Mouse (Mus musculus) stomach, embryonic 16.5 days (tissue): ENCODE results near the gene 1700009N14Rik. TPM values are rescaled to one million over a fixed set of nuclear protein-coding genes. Genes with fewer than 3 reads are reported as not detected.

Experiments
- ATAC-seq: fragments of 200-750 bp; cut with Nextera tagmentation; 2 replicates; pipeline ENCODE4 v1.8.0; 2017; ENCODE audit warnings: moderate number of reproducible peaks, moderate TSS enrichment; ENCODE audit not compliant: insufficient read depth, low FRiP score
- H3K27ac ChIP-seq: fragments of 300-500 bp; sonication (generic); 2 replicates; pipeline ENCODE4 v1.5.1; 2014; ENCODE audit warnings: low read length
- H3K27me3 ChIP-seq: fragments of 300-500 bp; sonication (generic); 2 replicates; pipeline ENCODE4 v1.6.1; 2014; ENCODE audit warnings: low read length, control low read depth, mixed read lengths; ENCODE audit not compliant: control insufficient read depth, insufficient read depth
- H3K36me3 ChIP-seq: fragments of 300-500 bp; sonication (generic); 2 replicates; pipeline ENCODE4 v1.6.1; 2014; ENCODE audit warnings: low read length; ENCODE audit not compliant: control insufficient read depth, insufficient read depth
- H3K4me1 ChIP-seq: fragments of 300-500 bp; sonication (generic); 2 replicates; pipeline ENCODE4 v1.6.1; 2014; ENCODE audit warnings: low read length, control low read depth, mixed read lengths; ENCODE audit not compliant: control insufficient read depth, insufficient read depth
- H3K4me2 ChIP-seq: fragments of 300-500 bp; sonication (generic); 2 replicates; pipeline ENCODE4 v1.6.1; 2014; ENCODE audit warnings: low read depth, low read length, mixed read lengths
- H3K4me3 ChIP-seq: fragments of 300-500 bp; sonication (generic); replicated peaks from 2 replicates; pipeline ENCODE4 v1.5.1; 2014; ENCODE audit warnings: mild to moderate bottlenecking, low read length
- H3K9ac ChIP-seq: fragments of 300-500 bp; sonication (generic); 2 replicates; pipeline ENCODE4 v1.6.1; 2014; ENCODE audit warnings: low read length
- H3K9me3 ChIP-seq: fragments of 300-500 bp; sonication (generic); replicated peaks from 2 replicates; pipeline ENCODE4 v1.6.1; 2016; ENCODE audit warnings: low read length, control low read depth; ENCODE audit not compliant: control insufficient read depth
- WGBS: fragments of 180-500 bp; shearing (Covaris S2); extraction: QIAGEN DNeasy Blood & Tissue Kit; methylation state at CpG from one replicate; pipeline ENCODE4 v1.1.7; 2014; 5-methylcytosine and 5-hydroxymethylcytosine counted together
- polyA plus RNA-seq: library from polyadenylated mRNA; unstranded; fragments of >200 nt; fragmentation: Nextera tagmentation; extraction: Ambion mirVana; gene quantifications from 2 replicates; pipeline ENCODE4 v1.2.1, GENCODE M21; 2015

The 1700009N14Rik gene
- 0.17 TPM in 1 of 2 replicates, not detected in the other for polyA plus RNA-seq

DNA sequence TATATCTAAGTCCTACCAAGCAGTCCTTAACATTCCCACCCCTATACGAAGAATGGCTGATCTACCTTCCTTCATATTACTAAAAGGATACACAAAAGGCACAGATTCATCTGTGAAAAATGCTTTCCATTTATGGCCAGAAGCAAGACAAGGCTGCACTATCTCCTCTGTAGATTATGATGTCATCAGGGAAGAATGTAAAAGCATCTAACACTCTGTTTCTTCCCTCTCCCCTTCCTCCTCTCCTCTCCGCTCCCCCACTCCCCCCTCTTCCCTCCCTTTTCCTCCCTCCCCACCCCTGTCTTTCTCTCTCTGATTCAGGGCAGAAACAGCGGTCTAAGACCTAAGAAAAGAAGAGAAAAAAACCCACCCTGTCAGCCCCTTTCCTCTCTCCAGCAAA lies at the start of gene 1700009N14Rik:
Gene 1700009N14Rik, plus strand, starts transcription at position 227 of the 400 bp plus-strand sequence.
- Histone ChIP-seq H3K4me3 (no peak within 1 kb of the TSS), H3K36me3 (no peaks in the 10 kb centered on the region), H3K9me3 (no peaks in the 10 kb centered on the region), H3K4me1 (no peaks in the 10 kb centered on the region), H3K9ac (no peak within 1 kb of the TSS), H3K4me2 (no peak within 1 kb of the TSS), H3K27ac (no peak within 1 kb of the TSS), H3K27me3 (no peaks in the 10 kb centered on the region)
- WGBS, result 50% methylated on average over 3 of the region's 3 CpGs
- ATAC-seq, result no peak

- no peak overlapping the region for H3K9ac ChIP-seq
- H3K27ac ChIP-seq, result no peak overlapping the region
- H3K4me1 ChIP-seq, result no peaks in the 10 kb centered on the region
- no peak overlapping the region for H3K4me2 ChIP-seq
- no peak overlapping the region for H3K4me3 ChIP-seq
- ATAC-seq, result no peak
- H3K36me3 ChIP-seq, result no peaks in the 10 kb centered on the region
- H3K27me3 ChIP-seq, result no peaks in the 10 kb centered on the region
- WGBS, result 63% methylated on average over 2 of the region's 2 CpGs
- no peaks in the 10 kb centered on the region for H3K9me3 ChIP-seq
Observed at GRCm38 (mm10) chr4:39437870-39438367, 12.2 kb upstream of the 1700009N14Rik start.

DNA sequence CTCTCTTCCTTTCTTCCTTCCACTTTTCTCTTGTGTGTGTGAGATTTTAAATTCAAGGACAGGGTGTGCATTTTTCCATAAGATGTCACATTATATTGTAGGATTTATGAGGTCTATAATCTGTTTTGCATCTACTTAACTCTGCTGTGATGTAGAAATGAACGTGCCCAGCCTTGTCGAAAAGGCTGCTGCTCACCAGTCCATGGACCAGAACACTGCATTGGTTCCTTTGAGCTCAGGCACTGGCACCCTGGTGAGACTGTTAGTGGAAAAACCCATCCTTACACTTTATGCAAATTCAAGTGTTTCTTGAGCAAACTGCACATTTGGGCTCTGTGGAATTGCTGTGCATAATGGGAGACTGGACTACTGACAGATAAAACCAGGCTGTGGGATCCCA lies 24.2 kb downstream of the 1700009N14Rik start:
- no peak overlapping the region for H3K4me2 ChIP-seq
- no peaks in the 10 kb centered on the region for H3K36me3 ChIP-seq
- no peak overlapping the region for H3K9ac ChIP-seq
- ATAC-seq, result no peak
- no peaks in the 10 kb centered on the region for H3K9me3 ChIP-seq
- H3K4me1 ChIP-seq, result no peaks in the 10 kb centered on the region
- H3K27ac ChIP-seq, result no peak overlapping the region
- no peak overlapping the region for H3K4me3 ChIP-seq
- 88% methylated on average over 2 of the region's 2 CpGs for WGBS
- H3K27me3 ChIP-seq, result no peaks in the 10 kb centered on the region

GRCm38 (mm10) chr4:39486393-39486792 lies 36.3 kb downstream of the 1700009N14Rik start:
- Histone ChIP-seq H3K4me1 (no peaks in the 10 kb centered on the region), H3K4me2 (no peak overlapping the region), H3K27ac (no peak overlapping the region), H3K4me3 (no peak overlapping the region), H3K9me3 (no peaks in the 10 kb centered on the region), H3K36me3 (no peaks in the 10 kb centered on the region), H3K27me3 (no peaks in the 10 kb centered on the region), H3K9ac (no peak overlapping the region)
- WGBS, result 56% methylated on average over 8 of the region's 8 CpGs
- no peak for ATAC-seq

DNA sequence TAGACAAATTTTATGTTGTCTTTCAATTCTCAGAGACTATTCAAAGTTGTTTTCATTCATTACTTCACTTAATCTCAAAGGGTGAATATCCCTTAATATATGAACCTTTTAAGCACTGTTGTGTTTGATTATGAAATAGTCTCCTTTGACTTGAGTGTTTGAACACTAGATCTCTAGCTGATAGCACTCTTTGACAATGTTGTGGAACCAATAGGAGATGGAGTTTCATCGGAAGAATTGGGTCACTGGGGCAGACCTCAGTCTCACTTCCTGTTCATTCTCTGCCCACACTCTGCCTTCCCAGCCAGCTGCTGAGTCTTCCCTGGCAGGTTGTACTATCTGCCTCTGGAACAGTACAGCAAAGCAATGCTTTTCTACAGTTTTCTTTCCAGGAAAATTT lies 43.5 kb downstream of the 1700009N14Rik start:
- no peaks in the 10 kb centered on the region for H3K4me1 ChIP-seq
- no peak overlapping the region for H3K9ac ChIP-seq
- no peak overlapping the region for H3K4me2 ChIP-seq
- H3K4me3 ChIP-seq, result no peak overlapping the region
- ATAC-seq, result no peak
- H3K36me3 ChIP-seq, result no peaks in the 10 kb centered on the region
- no peaks in the 10 kb centered on the region for H3K9me3 ChIP-seq
- H3K27me3 ChIP-seq, result no peaks in the 10 kb centered on the region
- H3K27ac ChIP-seq, result no peak overlapping the region
- 53% methylated on average over 1 of the region's 1 CpGs for WGBS

DNA sequence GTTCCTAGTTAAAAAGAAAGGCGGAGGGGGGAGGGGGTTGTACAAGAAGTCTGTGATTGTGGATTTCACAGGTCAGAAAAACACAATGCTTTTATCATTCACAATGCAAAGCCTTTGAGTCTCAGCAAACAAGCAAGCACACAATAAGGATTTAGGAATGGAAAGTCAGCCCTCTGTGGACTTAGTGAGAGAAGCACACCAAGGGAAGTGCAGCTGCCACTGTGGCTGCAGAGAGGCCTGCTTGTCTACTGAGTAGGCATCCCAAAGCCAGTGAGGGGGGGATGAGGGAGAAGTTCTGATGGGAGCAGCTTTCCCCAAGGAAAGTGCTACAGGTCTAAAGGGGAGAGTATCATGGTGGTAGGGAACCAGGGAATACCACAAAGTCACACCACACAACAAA lies 45.8 kb downstream of the 1700009N14Rik start:
- no peaks in the 10 kb centered on the region for H3K4me1 ChIP-seq
- H3K27me3 ChIP-seq, result no peaks in the 10 kb centered on the region
- no peaks in the 10 kb centered on the region for H3K9me3 ChIP-seq
- no peaks in the 10 kb centered on the region for H3K36me3 ChIP-seq
- no peak overlapping the region for H3K9ac ChIP-seq
- H3K27ac ChIP-seq, result no peak overlapping the region
- H3K4me3 ChIP-seq, result no peak overlapping the region
- no peak for ATAC-seq
- H3K4me2 ChIP-seq, result no peak overlapping the region
- WGBS, result 70% methylated on average over 1 of the region's 1 CpGs
